Mouse (Mus musculus) kidney, postnatal 0 days (tissue): Measurements from ENCODE around the gene Gm28845. TPM values are rescaled to one million over a fixed set of nuclear protein-coding genes. Genes with fewer than 3 reads are reported as not detected.

Experiments used
- ATAC-seq: fragments of 200-750 bp; cut with Nextera tagmentation; replicated peaks from 2 replicates; pipeline ENCODE4 v1.8.0; 2017; ENCODE audit warnings: low read depth, moderate number of reproducible peaks, moderate TSS enrichment, moderate library complexity; ENCODE audit not compliant: low FRiP score
- DNase-seq: peaks from one replicate; pipeline ENCODE4 v3.0.0-alpha.2; 2016; ENCODE audit warnings: low spot score
- H3K27ac ChIP-seq: fragments of 300-500 bp; sonication (generic); 2 replicates; pipeline ENCODE4 v1.5.1; 2014; ENCODE audit warnings: mild to moderate bottlenecking
- H3K27me3 ChIP-seq: fragments of 300-500 bp; sonication (generic); 2 replicates; pipeline ENCODE4 v1.6.1; 2014; ENCODE audit warnings: low read length, mixed read lengths; ENCODE audit not compliant: insufficient read depth
- H3K36me3 ChIP-seq: fragments of 300-500 bp; sonication (generic); 2 replicates; pipeline ENCODE4 v1.6.1; 2014; ENCODE audit warnings: low read length, mixed read lengths; ENCODE audit not compliant: insufficient read depth
- H3K4me1 ChIP-seq: fragments of 300-500 bp; sonication (generic); replicated peaks from 2 replicates; pipeline ENCODE4 v1.6.1; 2014; ENCODE audit warnings: antibody characterized with exemption, low read length, mixed read lengths; ENCODE audit not compliant: insufficient read depth
- H3K4me2 ChIP-seq: fragments of 300-500 bp; sonication (generic); 2 replicates; pipeline ENCODE4 v1.6.1; 2014; ENCODE audit warnings: mild to moderate bottlenecking, low read length, moderate library complexity, mixed read lengths
- H3K4me3 ChIP-seq: fragments of 300-500 bp; sonication (generic); replicated peaks from 2 replicates; pipeline ENCODE4 v1.5.1; 2014; ENCODE audit warnings: low read depth, low read length
- H3K9ac ChIP-seq: fragments of 300-500 bp; sonication (generic); 2 replicates; pipeline ENCODE4 v1.6.1; 2014; ENCODE audit warnings: low read depth, low read length
- H3K9me3 ChIP-seq: fragments of 300-500 bp; sonication (generic); replicated peaks from 2 replicates; pipeline ENCODE4 v1.6.1; 2016; ENCODE audit warnings: low read length, inconsistent platforms, mixed read lengths
- CTCF ChIP-seq: IDR thresholded peaks from 2 replicates; pipeline ENCODE4 v1.5.1; 2016; ENCODE audit warnings: antibody characterized with exemption, low read depth, mild to moderate bottlenecking, moderate library complexity
- WGBS: fragments of 180-500 bp; shearing (Covaris S2); extraction: QIAGEN DNeasy Blood & Tissue Kit; methylation state at CpG from one replicate; pipeline ENCODE4 v1.1.7; 2014; 5-methylcytosine and 5-hydroxymethylcytosine counted together
- polyA plus RNA-seq: library from polyadenylated mRNA; unstranded; fragments of >200 nt; fragmentation: Nextera tagmentation; extraction: Ambion mirVana; gene quantifications from 2 replicates; pipeline ENCODE4 v1.2.1, GENCODE M21; 2015

Gene Gm28845
- polyA plus RNA-seq, 1 experiment from 2014 or later = not detected

DNA sequence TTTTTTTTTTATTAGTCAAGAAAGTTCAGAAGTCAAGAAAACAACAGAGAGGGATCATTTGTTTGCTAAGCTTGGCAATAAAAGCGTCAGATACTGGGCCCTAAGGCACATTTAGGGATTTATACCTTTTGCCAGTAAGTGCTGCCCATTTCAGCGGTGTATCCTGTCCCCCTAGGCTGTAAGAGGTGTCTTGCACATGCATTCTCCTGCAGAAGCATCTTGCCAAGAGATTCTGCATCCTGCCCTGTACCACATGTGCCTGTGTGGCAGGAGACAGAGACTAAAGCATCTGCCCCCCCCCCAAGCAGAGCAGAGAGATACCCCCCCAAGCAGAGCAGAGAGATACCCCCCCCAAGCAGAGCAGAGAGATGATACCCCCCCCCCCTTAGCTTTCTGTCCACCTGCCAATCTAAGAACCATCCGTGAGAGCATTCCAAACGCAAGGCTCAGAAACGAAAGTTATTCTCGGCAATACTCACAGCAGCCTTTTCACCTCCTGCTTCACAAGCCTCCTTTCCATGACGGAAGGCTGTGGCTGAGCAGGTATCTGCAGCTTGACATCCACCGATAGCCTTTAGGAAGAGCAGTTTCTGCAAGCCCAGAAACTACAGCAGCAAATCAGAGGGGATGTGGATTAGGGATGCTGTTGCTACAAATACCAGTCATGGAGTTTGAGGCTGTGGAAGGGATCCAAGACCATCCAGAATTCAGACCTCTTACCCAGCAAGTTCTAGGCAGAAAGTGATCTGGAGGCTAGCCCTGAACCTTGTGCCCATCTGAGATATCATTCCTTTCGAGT lies 3.4 kb upstream of the Gm28845 start, which contains the start of gene D630023F18Rik:
Gene D630023F18Rik (minus strand): TSS at position 641 of the 799 bp plus-strand sequence.
- 21% methylated on average over 9 of the region's 9 CpGs for WGBS
- no peak within 1 kb of the TSS for H3K27ac ChIP-seq
- ATAC-seq (no peak), DNase-seq (no peak)
- no peak within 1 kb of the TSS for H3K9ac ChIP-seq
- no peaks in the 10 kb centered on the region for H3K36me3 ChIP-seq
- H3K4me1 ChIP-seq = no peaks in the 10 kb centered on the region
- no peaks in the 10 kb centered on the region for H3K27me3 ChIP-seq
- H3K4me3 ChIP-seq = peak within 1 kb of the TSS; percentile 10; the same call in 1 of the 2 replicates
- peak within 1 kb of the TSS; percentile 36 for H3K4me2 ChIP-seq
- no peaks in the 10 kb centered on the region for H3K9me3 ChIP-seq
- no peak for TF ChIP-seq CTCF

DNA sequence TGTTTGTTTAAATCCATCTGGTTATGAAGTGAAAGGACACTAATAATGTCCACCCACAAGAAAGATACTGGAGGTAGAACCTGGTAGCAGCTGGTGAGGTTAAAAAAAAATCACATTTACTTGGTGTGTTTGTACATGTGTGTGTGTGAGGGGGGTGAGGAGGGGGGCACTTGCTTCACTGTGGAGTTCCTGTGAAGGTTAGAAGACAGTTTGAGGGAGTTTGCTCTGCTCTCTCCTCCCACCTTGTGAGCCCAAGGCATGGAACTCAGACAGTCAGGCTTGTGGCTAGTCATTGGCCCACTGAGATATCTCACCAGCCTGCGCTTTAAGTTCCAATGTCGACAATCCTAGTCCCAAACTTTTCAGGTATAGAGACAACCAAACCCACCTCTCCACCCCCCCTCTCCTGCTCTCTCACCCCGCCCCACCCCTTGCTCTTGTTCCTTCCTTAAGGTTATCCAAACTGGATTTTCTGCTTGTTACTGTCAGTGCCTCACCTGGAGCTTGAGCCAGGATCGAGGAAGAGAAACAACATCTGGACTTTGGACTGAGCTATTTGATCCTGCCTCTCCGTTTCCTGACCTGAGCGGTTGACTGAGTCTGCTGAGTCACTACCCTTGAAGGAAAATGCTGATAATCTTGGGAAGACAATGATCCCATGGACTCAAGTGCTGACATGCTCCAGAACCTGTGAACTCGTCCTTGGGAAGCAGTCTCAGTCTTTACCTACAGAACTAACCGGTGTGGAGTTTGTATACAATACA lies 1.0 kb downstream of the Gm28845 start:
- WGBS = 48% methylated on average over 8 of the region's 8 CpGs
- Histone ChIP-seq H3K9ac (no peak overlapping the region), H3K4me1 (no peaks in the 10 kb centered on the region), H3K9me3 (no peaks in the 10 kb centered on the region), H3K27me3 (no peaks in the 10 kb centered on the region), H3K36me3 (no peaks in the 10 kb centered on the region), H3K27ac (peak overlapping the region; percentile 77), H3K4me2 (no peak overlapping the region), H3K4me3 (no peak overlapping the region)
- peak; percentile 93 for ATAC-seq
- DNase-seq = peak; percentile 41
- no peak for TF ChIP-seq CTCF

- H3K4me1 ChIP-seq = 0 out of 2 replicates have a peak, but pooled peaks cover 3% of the 10 kb centered on the region
- H3K9me3 ChIP-seq = no peaks in the 10 kb centered on the region
- TF ChIP-seq CTCF = no peak
- H3K36me3 ChIP-seq = no peaks in the 10 kb centered on the region
- 81% methylated on average over 5 of the region's 5 CpGs for WGBS
- peak; percentile 22 for DNase-seq
- no peaks in the 10 kb centered on the region for H3K27me3 ChIP-seq
- no peak overlapping the region for H3K4me2 ChIP-seq
- ATAC-seq = no peak
- H3K4me3 ChIP-seq = no peak overlapping the region
- peak overlapping the region; percentile 75 for H3K27ac ChIP-seq
- no peak overlapping the region for H3K9ac ChIP-seq
Observed at GRCm38 (mm10) chr1:65113536-65114172, 5.7 kb downstream of the Gm28845 start.

- DNase-seq (peak; percentile 8), ATAC-seq (peak; percentile 41)
- H3K4me1 ChIP-seq = 0 out of 2 replicates have a peak, but pooled peaks cover 3% of the 10 kb centered on the region
- no peaks in the 10 kb centered on the region for H3K9me3 ChIP-seq
- TF ChIP-seq CTCF = no peak
- H3K4me3 ChIP-seq = peak overlapping the region; percentile 11; the same call in 1 of the 2 replicates
- peak overlapping the region; percentile 42; the same call in 1 of the 2 replicates for H3K9ac ChIP-seq
- H3K4me2 ChIP-seq = peak overlapping the region; percentile 53
- WGBS = 25% methylated on average over 14 of the region's 14 CpGs
- no peaks in the 10 kb centered on the region for H3K27me3 ChIP-seq
- H3K36me3 ChIP-seq = no peaks in the 10 kb centered on the region
- peak overlapping the region; percentile 43 for H3K27ac ChIP-seq
Observed at GRCm38 (mm10) chr1:65112807-65113196, 6.6 kb downstream of the Gm28845 start.

GRCm38 (mm10) chr1:65112031-65112806 lies 7.1 kb downstream of the Gm28845 start:
- peak overlapping the region; percentile 42; the same call in 1 of the 2 replicates for H3K9ac ChIP-seq
- no peaks in the 10 kb centered on the region for H3K36me3 ChIP-seq
- H3K27me3 ChIP-seq = no peaks in the 10 kb centered on the region
- peak overlapping the region; percentile 53 for H3K4me2 ChIP-seq
- DNase-seq (peak; percentile 96), ATAC-seq (peak; percentile 45; the same call in 1 of the 2 replicates)
- WGBS = 8% methylated on average over 8 of the region's 8 CpGs
- H3K9me3 ChIP-seq = no peaks in the 10 kb centered on the region
- H3K4me3 ChIP-seq = peak overlapping the region; percentile 11; the same call in 1 of the 2 replicates
- peak; percentile 96 for TF ChIP-seq CTCF
- H3K27ac ChIP-seq = peak overlapping the region; percentile 43
- H3K4me1 ChIP-seq = 0 out of 2 replicates have a peak, but pooled peaks cover 3% of the 10 kb centered on the region
